Mouse (Mus musculus) A20 (cell line): ENCODE data around the gene Rexo4.

Experiments
- DNase-seq: peaks from one replicate; pipeline ENCODE4 v3.0.0-alpha.2; 2011; ENCODE audit warnings: low read depth, low spot score

The Rexo4 gene

GRCm38 (mm10) chr2:26943253-26943652 is 20.9 kb downstream of the Rexo4 start:
- DNase-seq = no peak

GRCm38 (mm10) chr2:26941539-26941938 is 22.6 kb downstream of the Rexo4 start:
- DNase-seq = peak; percentile 49

GRCm38 (mm10) chr2:26936425-26936824 is 27.8 kb downstream of the Rexo4 start:
- no peak for DNase-seq

GRCm38 (mm10) chr2:26935286-26935685 is 28.9 kb downstream of the Rexo4 start:
- no peak for DNase-seq

- DNase-seq = peak; percentile 97
These were observed 30.7 kb downstream of the Rexo4 start, which contains the start of the genes Surf4 and Stkld1 for GRCm38 (mm10) chr2:26933304-26934055. Surf4 (minus strand) TSS chr2:26933928. Stkld1 (plus strand) TSS chr2:26934047.

GRCm38 (mm10) chr2:26932473-26933303 is 31.5 kb downstream of the Rexo4 start:
- peak; percentile 64 for DNase-seq

- peak; percentile 77 for DNase-seq
These were observed 33.8 kb downstream of the Rexo4 start for GRCm38 (mm10) chr2:26930390-26930789.

GRCm38 (mm10) chr2:26927745-26928476 is 36.3 kb downstream of the Rexo4 start:
- DNase-seq = no peak

GRCm38 (mm10) chr2:26921784-26922183 is 42.4 kb downstream of the Rexo4 start:
- DNase-seq = no peak

GRCm38 (mm10) chr2:26920190-26920855 is 43.9 kb downstream of the Rexo4 start:
- DNase-seq = no peak

GRCm38 (mm10) chr2:26919684-26920083 is 44.5 kb downstream of the Rexo4 start:
- no peak for DNase-seq

- no peak for DNase-seq
These were observed 47.4 kb downstream of the Rexo4 start for GRCm38 (mm10) chr2:26916738-26917137.

GRCm38 (mm10) chr2:26915927-26916728 is 48.1 kb downstream of the Rexo4 start, which contains the start of the genes Surf2 and Surf1:
Surf2 (plus strand) TSS chr2:26916367.
Surf1 (minus strand) TSS chr2:26916530.
- peak; percentile 86 for DNase-seq

- DNase-seq = peak; percentile 39
These were observed 49.8 kb downstream of the Rexo4 start for GRCm38 (mm10) chr2:26914148-26914941.

GRCm38 (mm10) chr2:26913416-26914147 is 50.6 kb downstream of the Rexo4 start:
- peak; percentile 24 for DNase-seq

GRCm38 (mm10) chr2:26912253-26912770 is 51.9 kb downstream of the Rexo4 start:
- no peak for DNase-seq

- no peak for DNase-seq
These were observed 53.0 kb downstream of the Rexo4 start for GRCm38 (mm10) chr2:26910994-26911765.
